Mouse (Mus musculus): ENCODE data around the gene Hoxb9. TPM values are rescaled to one million over a fixed set of nuclear protein-coding genes. Genes with fewer than 3 reads are reported as not detected.

The Hoxb9 gene
- polyA plus RNA-seq, 1 experiment: not detected

GRCm38 (mm10) chr11:96291681-96292564, 20.7 kb downstream of the Hoxb9 start, which contains the start of gene Hoxb6:
Gene Hoxb6, plus strand, starts transcription at chr11:96292476.
- TF ChIP-seq POLR2A (IDR thresholded peaks at IDR 0.05; ENCODE audit: insufficient read depth, low read depth, low read length) (no peak), CTCF (IDR thresholded peaks at IDR 0.05; ENCODE audit: insufficient read depth, low read depth, low read length) (no peak)
- no peaks in the 10 kb centered on the region for H3K4me1 ChIP-seq (ENCODE audit: control insufficient read depth, insufficient read depth, low read length)
- H3K4me3 ChIP-seq (ENCODE audit: insufficient read depth, low read depth, low read length): no peak within 1 kb of the TSS
- no peak within 1 kb of the TSS for H3K27ac ChIP-seq (ENCODE audit: insufficient read depth, low read depth, low read length)
- WGBS: 3% methylated on average over 22 of the region's 22 CpGs

DNA sequence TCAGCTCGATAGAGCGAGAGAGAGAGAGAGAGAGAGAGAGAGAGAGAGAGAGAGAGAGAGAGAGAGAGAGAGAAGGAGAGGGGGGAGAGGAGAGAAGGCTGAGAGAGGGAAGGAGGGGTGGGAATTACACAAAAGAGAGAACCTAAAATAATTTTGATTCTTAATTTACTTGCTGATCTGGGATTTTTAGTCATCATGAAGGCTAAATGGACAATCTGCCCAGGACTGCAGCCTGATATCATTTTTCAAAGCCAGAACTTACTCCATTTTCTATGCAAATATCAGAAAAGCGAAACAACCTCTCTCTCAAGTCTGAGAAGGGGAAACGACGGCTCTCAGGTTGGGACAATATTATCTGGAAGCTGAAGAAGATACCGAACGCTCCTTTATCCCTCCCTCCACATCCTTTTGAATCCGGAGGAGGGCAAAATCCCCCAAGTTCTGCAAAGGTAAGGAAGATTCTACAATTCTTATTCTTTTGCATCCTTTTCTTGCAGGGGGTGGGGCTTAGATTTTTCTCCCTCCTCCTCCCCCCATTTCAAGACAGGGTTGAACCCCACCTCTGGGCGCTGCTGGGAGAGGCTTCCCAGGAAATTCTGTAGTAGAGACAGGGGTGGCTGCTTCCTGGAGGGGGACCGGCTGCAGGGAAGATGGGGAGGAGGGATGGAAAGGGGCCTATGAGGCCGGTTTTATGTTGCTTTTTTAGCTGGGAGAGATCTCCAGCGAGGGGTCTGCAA, 21.5 kb downstream of the Hoxb9 start:
- no peak overlapping the region for H3K27ac ChIP-seq (ENCODE audit: insufficient read depth, low read depth, low read length)
- TF ChIP-seq POLR2A (IDR thresholded peaks at IDR 0.05; ENCODE audit: insufficient read depth, low read depth, low read length): no peak
- no peak for TF ChIP-seq CTCF (IDR thresholded peaks at IDR 0.05; ENCODE audit: insufficient read depth, low read depth, low read length)
- 4% methylated on average over 12 of the region's 12 CpGs for WGBS
- H3K4me1 ChIP-seq (ENCODE audit: control insufficient read depth, insufficient read depth, low read length): no peaks in the 10 kb centered on the region
- H3K4me3 ChIP-seq (ENCODE audit: insufficient read depth, low read depth, low read length): no peak overlapping the region

- no peak overlapping the region for H3K27ac ChIP-seq (ENCODE audit: insufficient read depth, low read depth, low read length)
- no peak for TF ChIP-seq CTCF (IDR thresholded peaks at IDR 0.05; ENCODE audit: insufficient read depth, low read depth, low read length)
- no peak for TF ChIP-seq POLR2A (IDR thresholded peaks at IDR 0.05; ENCODE audit: insufficient read depth, low read depth, low read length)
- H3K4me3 ChIP-seq (ENCODE audit: insufficient read depth, low read depth, low read length): no peak overlapping the region
- no peaks in the 10 kb centered on the region for H3K4me1 ChIP-seq (ENCODE audit: control insufficient read depth, insufficient read depth, low read length)
- WGBS: 1% methylated on average over 22 of the region's 22 CpGs
These were observed 22.2 kb downstream of the Hoxb9 start for GRCm38 (mm10) chr11:96293302-96293921.

DNA sequence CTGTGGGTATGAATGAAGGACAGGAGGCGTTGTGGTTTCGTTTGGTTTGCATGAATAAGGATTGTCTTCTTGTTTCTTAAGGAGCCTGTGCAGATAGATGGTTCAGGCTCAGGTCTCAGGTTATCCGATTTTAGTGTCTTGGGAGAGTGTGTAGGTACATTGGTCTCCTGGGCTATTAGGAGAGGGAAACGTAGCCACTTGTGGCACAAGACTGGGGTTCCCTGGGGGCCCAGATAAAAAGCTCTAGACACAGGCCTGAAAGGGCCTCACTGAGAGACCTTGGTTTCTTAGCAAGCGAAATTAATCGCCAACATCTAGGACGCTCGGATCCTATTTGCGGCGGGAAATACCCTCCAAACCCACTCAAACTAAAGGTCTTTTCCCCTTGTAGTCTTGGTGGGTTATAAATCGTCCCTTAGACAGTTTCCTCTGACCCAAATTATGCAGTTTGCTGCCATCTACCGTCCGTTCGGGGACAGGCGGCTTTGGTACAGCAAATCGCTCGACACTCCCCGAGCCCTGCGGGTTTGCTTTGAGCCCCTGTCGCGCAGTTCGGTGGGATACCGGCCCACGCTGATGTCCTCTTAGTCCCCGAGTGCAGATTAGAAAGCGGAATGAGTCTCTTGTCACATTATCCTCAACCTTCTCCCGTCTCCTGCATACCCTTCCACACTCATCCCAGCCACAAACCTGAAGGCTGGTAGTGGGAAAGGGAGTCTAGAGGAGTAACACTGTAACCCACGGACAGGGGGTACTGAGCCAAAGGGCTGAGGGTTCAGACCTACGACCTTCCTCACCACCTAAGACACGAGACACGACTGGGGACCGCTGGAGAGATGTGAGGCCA, 23.2 kb downstream of the Hoxb9 start:
- 1% methylated on average over 32 of the region's 32 CpGs for WGBS
- H3K4me3 ChIP-seq (ENCODE audit: insufficient read depth, low read depth, low read length): no peak overlapping the region
- no peak overlapping the region for H3K27ac ChIP-seq (ENCODE audit: insufficient read depth, low read depth, low read length)
- no peaks in the 10 kb centered on the region for H3K4me1 ChIP-seq (ENCODE audit: control insufficient read depth, insufficient read depth, low read length)
- TF ChIP-seq POLR2A (IDR thresholded peaks at IDR 0.05; ENCODE audit: insufficient read depth, low read depth, low read length) (no peak), CTCF (IDR thresholded peaks at IDR 0.05; ENCODE audit: insufficient read depth, low read depth, low read length) (no peak; the same call in 1 of the 2 replicates)

GRCm38 (mm10) chr11:96295092-96295835, 24.0 kb downstream of the Hoxb9 start:
- WGBS: 1% methylated on average over 30 of the region's 30 CpGs
- H3K4me3 ChIP-seq (ENCODE audit: insufficient read depth, low read depth, low read length): no peak overlapping the region
- no peak overlapping the region for H3K27ac ChIP-seq (ENCODE audit: insufficient read depth, low read depth, low read length)
- TF ChIP-seq CTCF (IDR thresholded peaks at IDR 0.05; ENCODE audit: insufficient read depth, low read depth, low read length) (no peak), POLR2A (IDR thresholded peaks at IDR 0.05; ENCODE audit: insufficient read depth, low read depth, low read length) (no peak)
- H3K4me1 ChIP-seq (ENCODE audit: control insufficient read depth, insufficient read depth, low read length): no peaks in the 10 kb centered on the region

GRCm38 (mm10) chr11:96296997-96297396, 25.7 kb downstream of the Hoxb9 start:
- Histone ChIP-seq H3K27ac (ENCODE audit: insufficient read depth, low read depth, low read length) (no peak overlapping the region), H3K4me1 (ENCODE audit: control insufficient read depth, insufficient read depth, low read length) (no peaks in the 10 kb centered on the region), H3K4me3 (ENCODE audit: insufficient read depth, low read depth, low read length) (no peak overlapping the region)
- TF ChIP-seq CTCF (IDR thresholded peaks at IDR 0.05; ENCODE audit: insufficient read depth, low read depth, low read length) (no peak), POLR2A (IDR thresholded peaks at IDR 0.05; ENCODE audit: insufficient read depth, low read depth, low read length) (no peak)
- 3% methylated on average over 2 of the region's 2 CpGs for WGBS

GRCm38 (mm10) chr11:96297428-96297827, 26.2 kb downstream of the Hoxb9 start:
- no peak overlapping the region for H3K4me3 ChIP-seq (ENCODE audit: insufficient read depth, low read depth, low read length)
- TF ChIP-seq POLR2A (IDR thresholded peaks at IDR 0.05; ENCODE audit: insufficient read depth, low read depth, low read length): no peak
- no peak for TF ChIP-seq CTCF (IDR thresholded peaks at IDR 0.05; ENCODE audit: insufficient read depth, low read depth, low read length)
- WGBS: 3% methylated on average over 3 of the region's 3 CpGs
- no peak overlapping the region for H3K27ac ChIP-seq (ENCODE audit: insufficient read depth, low read depth, low read length)
- H3K4me1 ChIP-seq (ENCODE audit: control insufficient read depth, insufficient read depth, low read length): no peaks in the 10 kb centered on the region
